Mouse (Mus musculus) lung, postnatal 36 days (tissue): ENCODE data around the gene Ccser2.
"Not testable (repeated sequence)": the region's sequence is repeated elsewhere in the genome, so short reads cannot be mapped to it uniquely, and the experiment has no call there.

Experiments
- DNase-seq: peaks from one replicate; pipeline ENCODE4 v3.0.0; 2022; ENCODE audit warnings: mixed read lengths

Gene Ccser2

GRCm38 (mm10) chr14:36968628-36969147 lies at the start of gene Ccser2:
TSS of gene Ccser2 (minus strand) at chr14:36968777.
- peak; percentile 97 for DNase-seq

GRCm38 (mm10) chr14:37015894-37016293 lies 47.3 kb upstream of the Ccser2 start:
- no peak for DNase-seq

GRCm38 (mm10) chr14:37013644-37014043 lies 45.1 kb upstream of the Ccser2 start:
- no peak for DNase-seq

GRCm38 (mm10) chr14:37009686-37010085 lies 41.1 kb upstream of the Ccser2 start:
- no peak for DNase-seq

- no peak for DNase-seq
These were observed 37.9 kb upstream of the Ccser2 start for GRCm38 (mm10) chr14:37006489-37006888.

GRCm38 (mm10) chr14:37005865-37006264 lies 37.3 kb upstream of the Ccser2 start:
- DNase-seq, result no peak

GRCm38 (mm10) chr14:37003431-37004095 lies 35.0 kb upstream of the Ccser2 start:
- DNase-seq, result no peak

- no peak for DNase-seq
These were observed 34.3 kb upstream of the Ccser2 start for GRCm38 (mm10) chr14:37002852-37003251.

GRCm38 (mm10) chr14:37000780-37001179 lies 32.2 kb upstream of the Ccser2 start:
- DNase-seq, result not testable (repeated sequence)

GRCm38 (mm10) chr14:36989784-36990183 lies 21.2 kb upstream of the Ccser2 start:
- no peak for DNase-seq

GRCm38 (mm10) chr14:36985693-36986092 lies 17.1 kb upstream of the Ccser2 start:
- DNase-seq, result peak; percentile 21

GRCm38 (mm10) chr14:36975019-36975418 lies 6.4 kb upstream of the Ccser2 start:
- no peak for DNase-seq

- no peak for DNase-seq
These were observed 2.6 kb upstream of the Ccser2 start for GRCm38 (mm10) chr14:36971211-36971610.

- DNase-seq, result peak; percentile 44
These were observed 1.4 kb upstream of the Ccser2 start for GRCm38 (mm10) chr14:36969861-36970420.

- peak; percentile 37 for DNase-seq
These were observed 425 bp downstream of the Ccser2 start for GRCm38 (mm10) chr14:36968076-36968627.

- DNase-seq, result no peak
These were observed 3.2 kb downstream of the Ccser2 start for GRCm38 (mm10) chr14:36965421-36965820.

- DNase-seq, result peak; percentile 22
These were observed 6.1 kb downstream of the Ccser2 start for GRCm38 (mm10) chr14:36962477-36962876.

GRCm38 (mm10) chr14:36957719-36958118 lies 10.9 kb downstream of the Ccser2 start:
- no peak for DNase-seq

- no peak for DNase-seq
These were observed 11.3 kb downstream of the Ccser2 start for GRCm38 (mm10) chr14:36957261-36957660.

- no peak for DNase-seq
These were observed 11.9 kb downstream of the Ccser2 start for GRCm38 (mm10) chr14:36956717-36957116.

GRCm38 (mm10) chr14:36952687-36953426 lies 15.7 kb downstream of the Ccser2 start:
- no peak for DNase-seq

GRCm38 (mm10) chr14:36952142-36952541 lies 16.4 kb downstream of the Ccser2 start:
- DNase-seq, result peak; percentile 48

GRCm38 (mm10) chr14:36942716-36943115 lies 25.9 kb downstream of the Ccser2 start:
- DNase-seq, result no peak
